Mouse (Mus musculus) R1 (cell line): ENCODE measurements at regions not wholly inside any gene's neighbourhood (a gene's known extent, or its start where the extent isn't known, plus 50 kb on each side); places are given as distances from the start of the nearest gene placed in this dataset.
"Not testable (repeated sequence)": the region's sequence is repeated elsewhere in the genome, so short reads cannot be mapped to it uniquely, and the experiment has no call there.

Experiments used
- DNase-seq: peaks from one replicate; pipeline ENCODE4 v3.0.0-alpha.2; 2018; ENCODE audit warnings: low read depth, low spot score

- DNase-seq: peak; percentile 79
These were observed 240.7 kb upstream of the Scgb2a2 start for GRCm38 (mm10) chr19:9606661-9607060.

GRCm38 (mm10) chr19:9619644-9620043, 227.7 kb upstream of the Scgb2a2 start:
- not testable (repeated sequence) for DNase-seq
